Mouse (Mus musculus): ENCODE measurements around the gene Tbc1d10c. TPM values are rescaled to one million over a fixed set of nuclear protein-coding genes. Genes with fewer than 3 reads are reported as not detected.
"Not testable (repeated sequence)": the region's sequence is repeated elsewhere in the genome, so short reads cannot be mapped to it uniquely, and the experiment has no call there.

Gene Tbc1d10c
- polyA plus RNA-seq, 1 experiment from 2014 or later = 2.4 TPM

DNA sequence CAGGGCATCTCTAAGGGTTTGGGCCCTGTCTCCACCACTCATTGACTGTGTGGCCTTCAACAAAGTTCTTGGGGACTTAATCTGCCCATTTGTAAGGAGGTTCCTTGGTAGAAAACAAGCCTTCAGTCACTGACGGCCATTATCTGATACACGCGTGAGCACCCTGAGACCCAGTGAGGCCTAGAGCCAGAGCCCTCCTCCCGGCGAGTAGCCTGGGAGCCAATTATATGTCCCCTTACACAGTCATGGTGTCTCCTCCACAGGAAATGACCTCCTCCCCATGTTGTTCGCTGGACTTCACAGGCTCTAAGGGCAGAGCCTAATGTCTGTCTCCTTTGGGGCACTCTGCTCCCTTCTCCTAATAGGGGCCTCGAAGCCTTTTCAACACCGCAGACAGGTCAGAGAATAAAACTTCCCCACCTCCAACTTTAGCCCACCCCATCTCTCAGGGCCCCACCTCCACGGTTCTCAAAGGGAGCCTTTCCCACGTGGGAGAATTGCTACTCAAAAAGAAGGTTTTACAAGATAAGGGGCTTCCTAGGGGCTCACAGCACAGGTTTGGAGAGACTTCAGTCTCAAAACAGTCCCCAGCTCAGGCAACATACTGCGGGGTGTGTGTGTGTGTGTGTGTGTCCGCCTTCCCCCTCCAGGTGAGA lies 44.6 kb downstream of the Tbc1d10c start:
- WGBS = 72% methylated on average over 12 of the region's 12 CpGs
- no peaks in the 10 kb centered on the region for H3K27me3 ChIP-seq
- no peak overlapping the region for H3K27ac ChIP-seq
- H3K9ac ChIP-seq = no peak overlapping the region
- ATAC-seq (replicated peaks; ENCODE audit: low FRiP score) = no peak
- H3K4me3 ChIP-seq (replicated peaks) = no peak overlapping the region
- H3K4me2 ChIP-seq = no peak overlapping the region
- peaks cover 43% of the 10 kb centered on the region for H3K4me1 ChIP-seq
- peaks cover 18% of the 10 kb centered on the region for H3K36me3 ChIP-seq
- no peaks in the 10 kb centered on the region for H3K9me3 ChIP-seq (replicated peaks)

DNA sequence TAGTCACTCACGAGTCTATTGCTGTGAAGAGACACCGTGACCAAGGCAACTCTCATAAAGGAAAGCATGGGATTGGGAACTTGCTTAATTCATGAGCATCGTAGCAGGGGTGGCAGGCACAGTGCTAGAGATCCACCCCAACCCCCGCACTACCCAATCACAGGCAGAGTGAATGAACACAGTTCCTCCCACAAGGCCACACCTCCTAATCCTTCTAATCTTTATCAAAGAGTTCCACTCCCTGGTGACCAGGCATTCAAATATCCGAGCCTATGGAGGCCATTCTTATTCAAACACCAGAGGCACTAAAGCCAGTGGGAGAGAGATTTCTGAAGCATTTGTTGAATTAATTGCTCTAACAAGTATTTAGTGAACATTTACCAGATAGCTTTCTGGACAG lies 45.1 kb downstream of the Tbc1d10c start:
- H3K27ac ChIP-seq = no peak overlapping the region
- H3K9me3 ChIP-seq (replicated peaks) = no peaks in the 10 kb centered on the region
- H3K9ac ChIP-seq = no peak overlapping the region
- 93% methylated on average over 5 of the region's 5 CpGs for WGBS
- H3K36me3 ChIP-seq = peaks cover 12% of the 10 kb centered on the region
- ATAC-seq (replicated peaks; ENCODE audit: low FRiP score) = no peak
- no peak overlapping the region for H3K4me2 ChIP-seq
- H3K27me3 ChIP-seq = no peaks in the 10 kb centered on the region
- peaks cover 38% of the 10 kb centered on the region for H3K4me1 ChIP-seq
- no peak overlapping the region for H3K4me3 ChIP-seq (replicated peaks)

DNA sequence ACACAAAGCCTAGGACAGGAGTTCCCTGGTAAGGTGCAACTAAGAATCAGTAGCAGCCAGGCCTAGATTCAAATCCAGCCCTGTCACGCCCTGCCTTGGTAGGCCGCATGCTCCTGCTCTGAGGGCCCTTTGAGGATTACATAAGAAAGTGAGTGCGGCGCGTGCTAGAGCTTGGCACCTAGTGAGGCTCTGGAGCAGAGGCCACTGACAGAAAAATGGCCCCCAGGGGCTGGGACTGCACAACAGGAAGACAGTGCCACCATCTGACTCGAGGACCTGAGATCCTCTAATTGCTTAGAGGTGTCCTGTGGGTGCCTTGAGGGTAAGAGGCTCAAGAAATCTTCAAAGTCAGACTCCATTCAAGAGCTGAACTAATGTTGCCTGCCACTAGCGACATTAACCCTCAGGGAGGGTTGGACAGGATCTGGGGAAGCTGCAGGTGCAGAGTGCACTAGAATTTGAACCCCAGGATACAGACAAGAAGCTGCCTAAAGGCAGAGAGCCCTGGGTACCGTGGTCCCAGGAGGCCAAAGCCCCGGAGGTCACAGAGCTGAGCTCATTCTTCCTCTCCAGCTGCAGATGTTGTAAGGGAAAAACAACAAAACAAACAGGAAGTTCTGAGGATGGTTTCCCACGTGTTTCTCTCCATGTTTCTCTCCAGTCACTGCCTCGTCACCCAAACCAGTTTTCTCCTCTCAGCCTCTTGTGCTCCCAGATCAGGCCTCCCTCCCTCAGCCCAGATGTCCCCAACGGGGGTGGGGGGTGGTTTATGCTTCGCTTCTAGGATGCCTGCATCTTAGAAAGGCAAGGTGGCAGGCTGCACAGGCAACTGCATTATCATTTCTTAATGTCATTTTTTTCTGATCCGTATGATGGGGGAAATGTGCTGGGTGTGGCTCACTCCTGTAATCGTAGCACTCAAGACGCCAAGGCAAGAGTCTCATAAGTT lies 46.3 kb downstream of the Tbc1d10c start:
- H3K27ac ChIP-seq = no peak overlapping the region
- no peak overlapping the region for H3K9ac ChIP-seq
- WGBS = 79% methylated on average over 16 of the region's 16 CpGs
- ATAC-seq (replicated peaks; ENCODE audit: low FRiP score) = no peak
- no peak overlapping the region for H3K4me3 ChIP-seq (replicated peaks)
- H3K4me2 ChIP-seq = no peak overlapping the region
- H3K9me3 ChIP-seq (replicated peaks) = no peaks in the 10 kb centered on the region
- no peaks in the 10 kb centered on the region for H3K27me3 ChIP-seq
- peaks cover 1% of the 10 kb centered on the region for H3K36me3 ChIP-seq
- H3K4me1 ChIP-seq = peaks cover 28% of the 10 kb centered on the region

DNA sequence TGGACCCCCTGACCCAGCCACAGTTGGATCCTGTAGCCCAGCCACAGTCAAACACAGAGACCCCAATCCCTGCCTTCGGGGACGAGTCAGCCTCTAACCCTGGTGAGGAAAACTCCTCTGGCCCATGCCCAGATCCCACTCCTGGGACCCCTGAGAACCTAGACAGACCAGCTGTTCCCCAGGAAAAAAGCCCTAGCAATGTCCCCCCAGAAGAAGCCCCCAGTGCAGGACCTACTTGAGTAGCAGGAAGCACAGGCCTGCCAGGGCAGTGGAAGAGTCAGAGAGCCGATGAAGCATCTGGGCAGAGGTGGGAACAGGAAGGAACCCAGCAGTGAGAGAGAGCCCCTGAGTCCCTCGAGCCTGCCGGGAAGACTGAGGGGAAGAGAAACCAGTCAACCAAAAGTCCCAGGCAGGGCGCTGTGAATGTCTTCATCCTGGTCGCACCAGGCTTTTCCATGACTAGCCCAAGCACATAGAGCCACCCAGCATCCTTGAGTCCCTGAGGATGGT lies 47.3 kb downstream of the Tbc1d10c start, which contains the start of gene Cabp4:
Gene Cabp4 (minus strand): TSS at position 275 of the 510 bp plus-strand sequence.
- H3K4me1 ChIP-seq = peaks cover 18% of the 10 kb centered on the region
- no peak within 1 kb of the TSS for H3K9ac ChIP-seq
- H3K27me3 ChIP-seq = no peaks in the 10 kb centered on the region
- no peaks in the 10 kb centered on the region for H3K36me3 ChIP-seq
- no peak within 1 kb of the TSS for H3K4me3 ChIP-seq (replicated peaks)
- H3K9me3 ChIP-seq (replicated peaks) = no peaks in the 10 kb centered on the region
- ATAC-seq (replicated peaks; ENCODE audit: low FRiP score) = no peak
- H3K4me2 ChIP-seq = no peak within 1 kb of the TSS
- 82% methylated on average over 7 of the region's 7 CpGs for WGBS
- H3K27ac ChIP-seq = no peak within 1 kb of the TSS

DNA sequence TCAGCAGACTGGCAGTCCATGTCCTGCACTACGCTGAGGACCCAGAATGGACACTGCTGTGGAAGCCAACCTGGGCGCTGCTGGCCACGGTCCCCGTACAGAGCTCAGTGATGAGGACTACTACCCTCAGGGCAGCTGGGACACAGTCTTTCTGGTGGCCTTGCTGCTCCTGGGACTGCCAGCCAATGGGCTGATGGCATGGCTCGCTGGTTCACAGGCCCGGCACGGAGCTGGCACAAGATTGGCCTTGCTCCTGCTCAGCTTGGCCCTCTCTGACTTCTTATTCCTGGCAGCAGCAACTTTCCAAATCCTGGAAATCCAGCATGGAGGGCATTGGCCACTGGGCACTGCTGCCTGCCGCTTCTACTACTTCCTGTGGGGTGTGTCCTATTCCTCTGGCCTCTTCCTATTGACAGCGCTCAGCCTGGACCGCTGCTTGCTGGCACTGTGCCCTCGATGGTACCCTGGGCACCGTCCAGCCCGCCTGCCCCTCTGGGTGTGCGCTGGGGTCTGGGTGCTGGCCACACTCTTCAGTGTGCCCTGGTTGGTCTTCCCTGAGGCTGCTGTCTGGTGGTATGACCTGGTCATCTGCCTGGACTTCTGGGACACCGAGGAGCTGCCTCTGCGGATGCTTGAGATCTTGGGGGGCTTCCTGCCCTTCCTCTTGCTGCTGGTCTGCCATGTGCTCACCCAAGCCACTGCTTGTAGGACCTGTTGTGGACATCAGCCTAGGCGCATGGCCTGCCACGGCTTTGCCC lies 48.5 kb downstream of the Tbc1d10c start:
- no peaks in the 10 kb centered on the region for H3K36me3 ChIP-seq
- H3K27ac ChIP-seq = no peak overlapping the region
- no peak overlapping the region for H3K4me2 ChIP-seq
- peaks cover 10% of the 10 kb centered on the region for H3K4me1 ChIP-seq
- no peak overlapping the region for H3K9ac ChIP-seq
- no peak for ATAC-seq (replicated peaks; ENCODE audit: low FRiP score)
- WGBS = 88% methylated on average over 18 of the region's 18 CpGs
- no peaks in the 10 kb centered on the region for H3K27me3 ChIP-seq
- no peaks in the 10 kb centered on the region for H3K9me3 ChIP-seq (replicated peaks)
- H3K4me3 ChIP-seq (replicated peaks) = no peak overlapping the region

DNA sequence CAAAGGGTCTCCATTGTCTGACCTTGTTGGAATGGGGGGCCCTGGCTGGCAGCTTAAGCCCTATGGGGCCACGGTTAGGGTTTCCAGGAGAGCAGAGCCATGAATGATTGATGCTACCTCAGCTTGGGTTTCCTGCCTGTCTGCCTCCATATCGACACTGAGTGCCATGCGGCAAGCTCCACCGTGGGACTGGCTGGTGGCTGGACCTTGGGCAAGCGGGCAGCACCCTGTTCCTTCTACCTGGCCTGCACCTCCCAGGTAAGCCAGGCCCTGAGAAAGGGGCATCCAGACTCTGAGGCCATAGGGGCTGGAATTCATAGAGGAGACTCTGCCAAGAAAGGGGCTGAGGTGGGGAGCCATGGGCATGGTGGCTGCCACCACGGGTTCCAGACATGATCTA lies 50.9 kb downstream of the Tbc1d10c start:
- WGBS = 64% methylated on average over 6 of the region's 6 CpGs
- no peaks in the 10 kb centered on the region for H3K9me3 ChIP-seq (replicated peaks)
- H3K4me2 ChIP-seq = no peak overlapping the region
- 0 out of 2 replicates have a peak, but pooled peaks cover 6% of the 10 kb centered on the region for H3K4me1 ChIP-seq
- no peak overlapping the region for H3K4me3 ChIP-seq (replicated peaks)
- no peak overlapping the region for H3K27ac ChIP-seq
- no peak for ATAC-seq (replicated peaks; ENCODE audit: low FRiP score)
- H3K27me3 ChIP-seq = no peaks in the 10 kb centered on the region
- H3K9ac ChIP-seq = no peak overlapping the region
- H3K36me3 ChIP-seq = no peaks in the 10 kb centered on the region

DNA sequence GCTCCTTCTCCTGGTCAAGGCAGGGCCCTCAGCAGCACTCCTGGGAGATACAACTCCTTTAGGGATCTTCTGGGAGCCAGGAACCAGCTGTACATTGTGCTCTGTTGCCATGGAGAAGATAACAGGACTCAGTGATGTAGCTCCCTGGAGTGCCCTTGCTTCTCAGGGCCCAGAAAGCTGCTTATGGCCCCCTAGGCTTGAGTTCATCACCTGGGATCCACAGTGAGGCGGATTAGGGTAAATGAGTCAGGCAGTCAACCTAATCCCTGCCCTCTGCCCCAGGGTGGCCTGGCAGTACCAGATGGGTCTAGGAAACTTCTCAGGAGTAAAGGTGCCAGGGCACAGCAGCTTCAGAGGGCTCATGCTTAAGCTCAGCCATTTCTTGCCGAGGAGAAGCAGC lies 51.6 kb downstream of the Tbc1d10c start, which contains the start of gene Gpr152:
Gene Gpr152 (plus strand): TSS at position 342 of the 400 bp plus-strand sequence.
- Histone ChIP-seq H3K4me1 (0 out of 2 replicates have a peak, but pooled peaks cover 6% of the 10 kb centered on the region), H3K9me3 (replicated peaks) (no peaks in the 10 kb centered on the region), H3K27ac (no peak within 1 kb of the TSS), H3K36me3 (no peaks in the 10 kb centered on the region), H3K27me3 (no peaks in the 10 kb centered on the region), H3K9ac (no peak within 1 kb of the TSS), H3K4me2 (no peak within 1 kb of the TSS), H3K4me3 (replicated peaks) (no peak within 1 kb of the TSS)
- WGBS = 79% methylated on average over 2 of the region's 2 CpGs
- no peak for ATAC-seq (replicated peaks; ENCODE audit: low FRiP score)

DNA sequence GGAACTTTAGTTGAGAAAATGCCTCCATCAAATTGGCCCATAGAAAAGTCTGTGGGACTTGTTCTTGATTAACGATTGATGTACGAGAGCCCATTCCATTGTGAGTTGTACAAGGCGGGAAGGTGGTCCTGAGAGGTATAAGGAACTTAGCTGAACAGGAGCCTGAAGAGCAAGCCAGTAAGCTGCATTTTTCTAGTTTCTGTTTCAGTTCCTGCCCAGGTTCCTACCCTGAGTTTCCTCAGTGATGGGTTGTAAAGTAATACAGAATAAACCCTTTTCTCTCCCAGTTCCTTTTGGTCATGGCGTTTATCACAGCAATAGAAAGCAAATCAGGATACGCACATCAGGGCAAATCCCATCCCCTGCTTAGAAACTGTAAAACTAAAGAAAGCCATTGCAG lies 53.2 kb downstream of the Tbc1d10c start:
- Histone ChIP-seq H3K4me1 (0 out of 2 replicates have a peak, but pooled peaks cover 6% of the 10 kb centered on the region), H3K27ac (no peak overlapping the region), H3K36me3 (peaks cover 5% of the 10 kb centered on the region), H3K9me3 (replicated peaks) (no peaks in the 10 kb centered on the region), H3K27me3 (no peaks in the 10 kb centered on the region), H3K4me3 (replicated peaks) (no peak overlapping the region), H3K4me2 (no peak overlapping the region), H3K9ac (no peak overlapping the region)
- 78% methylated on average over 5 of the region's 5 CpGs for WGBS
- ATAC-seq (replicated peaks; ENCODE audit: low FRiP score) = no peak

DNA sequence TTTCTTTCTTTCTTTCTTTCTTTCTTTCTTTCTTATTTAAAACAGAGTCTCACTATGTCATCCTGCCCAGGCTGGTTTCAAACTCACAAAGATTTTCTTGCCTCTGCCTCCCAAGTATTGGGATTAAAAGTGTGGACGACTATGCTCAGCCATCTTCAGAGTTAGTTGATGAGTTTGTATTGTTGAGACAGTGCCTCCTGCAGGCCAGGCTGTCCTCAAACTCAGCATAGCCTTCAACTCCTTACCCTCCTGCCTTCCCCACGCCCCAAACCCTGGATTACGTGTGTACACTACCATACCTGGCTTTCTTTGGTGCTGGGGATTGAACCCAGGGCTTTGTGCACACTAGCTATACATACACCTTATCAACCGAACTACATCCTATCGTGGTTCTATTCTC lies 54.6 kb downstream of the Tbc1d10c start:
- Histone ChIP-seq H3K27ac (no peak overlapping the region), H3K4me2 (no peak overlapping the region), H3K27me3 (no peaks in the 10 kb centered on the region), H3K4me3 (replicated peaks) (no peak overlapping the region), H3K4me1 (no peaks in the 10 kb centered on the region), H3K9ac (no peak overlapping the region), H3K36me3 (peaks cover 20% of the 10 kb centered on the region), H3K9me3 (replicated peaks) (no peaks in the 10 kb centered on the region)
- 84% methylated on average over 5 of the region's 5 CpGs for WGBS
- ATAC-seq (replicated peaks; ENCODE audit: low FRiP score) = no peak

DNA sequence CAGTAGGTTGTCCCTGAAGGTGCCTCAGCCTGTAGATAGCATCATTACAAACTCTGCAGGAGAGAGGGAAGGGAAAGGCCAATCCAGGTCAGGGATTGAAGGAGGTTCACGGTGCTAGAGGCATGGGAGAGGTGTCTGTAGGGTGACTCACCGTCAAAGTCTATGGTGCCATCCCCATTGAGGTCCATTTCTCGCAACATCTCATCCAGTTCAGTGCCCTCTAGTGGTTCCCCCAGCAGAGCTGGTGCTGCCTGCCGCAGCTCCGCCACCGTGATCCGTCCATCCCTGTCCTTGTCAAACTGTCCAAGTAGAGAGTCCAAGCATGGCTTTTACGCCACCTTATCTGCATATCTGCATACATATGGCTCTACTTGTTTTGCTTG lies 55.1 kb downstream of the Tbc1d10c start:
- not testable (repeated sequence) for H3K4me1 ChIP-seq; H3K4me2 ChIP-seq; H3K9me3 ChIP-seq (replicated peaks); H3K27me3 ChIP-seq; H3K27ac ChIP-seq; ATAC-seq (replicated peaks; ENCODE audit: low FRiP score); H3K9ac ChIP-seq; H3K4me3 ChIP-seq (replicated peaks)
- H3K36me3 ChIP-seq = peaks cover 25% of the 10 kb centered on the region
- WGBS = 24% methylated on average over 8 of the region's 8 CpGs

DNA sequence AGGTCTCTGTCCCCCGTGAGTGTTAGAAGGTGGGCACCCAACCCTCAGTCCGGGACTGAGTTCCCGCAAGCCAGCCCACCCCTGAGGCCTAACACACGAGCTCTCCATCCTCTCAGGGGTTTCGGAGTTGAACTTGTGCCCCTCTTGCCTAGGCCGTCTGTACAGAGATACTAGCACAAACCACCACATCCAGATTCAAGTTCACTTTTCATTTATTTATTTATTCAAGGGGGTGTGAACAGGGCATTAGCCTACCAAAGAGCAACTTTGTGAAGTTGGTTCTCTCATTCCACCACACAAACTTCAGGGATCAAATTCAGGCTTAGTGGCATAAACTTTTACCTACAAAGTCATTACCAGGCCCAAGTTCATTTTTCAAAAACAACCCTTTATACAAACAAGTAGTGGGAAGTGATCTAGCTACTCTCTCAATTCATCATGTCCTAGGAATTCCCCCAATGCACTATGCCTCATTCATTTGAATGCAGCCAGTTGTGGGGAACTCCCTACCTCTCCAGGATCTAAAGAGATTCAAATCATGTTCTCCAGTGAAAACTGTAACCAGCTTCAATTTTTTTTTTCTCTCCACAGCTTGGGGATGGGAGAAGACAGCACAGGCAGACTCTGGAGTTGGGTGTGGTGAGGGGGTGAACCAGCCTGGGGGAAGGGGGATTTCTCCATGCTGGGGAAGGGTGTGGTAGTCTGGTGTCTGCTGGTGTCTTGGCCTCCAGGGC lies 55.7 kb downstream of the Tbc1d10c start:
- not testable (repeated sequence) for H3K4me3 ChIP-seq (replicated peaks); H3K9me3 ChIP-seq (replicated peaks); ATAC-seq (replicated peaks; ENCODE audit: low FRiP score); H3K4me1 ChIP-seq; H3K27me3 ChIP-seq; H3K4me2 ChIP-seq; H3K27ac ChIP-seq; H3K9ac ChIP-seq
- whole genome bisulfite sequencing = 78% methylated on average over 6 of the region's 6 CpGs
- peaks cover 26% of the 10 kb centered on the region for H3K36me3 ChIP-seq
